Mouse (Mus musculus) hindbrain, postnatal 0 days (tissue): Measurements from ENCODE around the gene Rnf135. TPM values are rescaled to one million over a fixed set of nuclear protein-coding genes. Genes with fewer than 3 reads are reported as not detected.
A peak's percentile ranks its signal among the peaks of the same experiment; 100 is the strongest.
"Not testable (repeated sequence)": the region's sequence is repeated elsewhere in the genome, so short reads cannot be mapped to it uniquely, and the experiment has no call there.

Experiments
- ATAC-seq: fragments of 200-750 bp; cut with Nextera tagmentation; 2 replicates; pipeline ENCODE4 v1.8.0; 2017; ENCODE audit warnings: mild to moderate bottlenecking, moderate TSS enrichment, moderate library complexity
- DNase-seq: peaks from one replicate; pipeline ENCODE4 v3.0.0-alpha.2; 2015; ENCODE audit warnings: low spot score
- H3K27ac ChIP-seq: fragments of 300-500 bp; sonication (generic); 2 replicates; pipeline ENCODE4 v1.5.1; 2014; ENCODE audit warnings: mild to moderate bottlenecking
- H3K27me3 ChIP-seq: fragments of 300-500 bp; sonication (generic); 2 replicates; pipeline ENCODE4 v1.6.1; 2014; ENCODE audit warnings: low read length, mixed read lengths; ENCODE audit not compliant: insufficient read depth
- H3K36me3 ChIP-seq: fragments of 300-500 bp; sonication (generic); 2 replicates; pipeline ENCODE4 v1.6.1; 2014; ENCODE audit warnings: low read length, mixed read lengths; ENCODE audit not compliant: insufficient read depth
- H3K4me1 ChIP-seq: fragments of 300-500 bp; sonication (generic); 2 replicates; pipeline ENCODE4 v1.6.1; 2014; ENCODE audit warnings: antibody characterized with exemption, low read length, mixed read lengths; ENCODE audit not compliant: insufficient read depth
- H3K4me2 ChIP-seq: fragments of 300-500 bp; sonication (generic); 2 replicates; pipeline ENCODE4 v1.6.1; 2014; ENCODE audit warnings: low read depth, mild to moderate bottlenecking, low read length, moderate library complexity, mixed read lengths
- H3K4me3 ChIP-seq: fragments of 300-500 bp; sonication (generic); 2 replicates; pipeline ENCODE4 v1.5.1; 2014; ENCODE audit warnings: low read length
- H3K9ac ChIP-seq: fragments of 300-500 bp; sonication (generic); replicated peaks from 2 replicates; pipeline ENCODE4 v1.6.1; 2014; ENCODE audit warnings: mild to moderate bottlenecking, low read length, moderate library complexity, mixed read lengths
- H3K9me3 ChIP-seq: fragments of 300-500 bp; sonication (generic); 2 replicates; pipeline ENCODE4 v1.6.1; 2016; ENCODE audit warnings: low read length, mixed read lengths
- CTCF ChIP-seq: IDR thresholded peaks from 2 replicates; pipeline ENCODE4 v1.5.1; 2016; ENCODE audit warnings: antibody characterized with exemption, control low read depth, low read depth
- WGBS: fragments of 180-500 bp; shearing (Covaris S2); extraction: QIAGEN DNeasy Blood & Tissue Kit; methylation state at CpG from one replicate; pipeline ENCODE4 v1.1.7; 2014; 5-methylcytosine and 5-hydroxymethylcytosine counted together
- polyA plus RNA-seq: library from polyadenylated mRNA; unstranded; fragments of >200 nt; fragmentation: Nextera tagmentation; extraction: Ambion mirVana; gene quantifications from 2 replicates; pipeline ENCODE4 v1.2.1, GENCODE M21; 2015
- total RNA-seq: library from RNA; depleted of rRNA; stranded (reverse); fragments of >200 nt; gene quantifications from 2 replicates; pipeline ENCODE4 v1.2.3, GENCODE M21; 2014

Gene Rnf135
- total and polyA plus RNA-seq, 2 experiments from 2014 or later: 4.7 to 5.0 TPM

DNA sequence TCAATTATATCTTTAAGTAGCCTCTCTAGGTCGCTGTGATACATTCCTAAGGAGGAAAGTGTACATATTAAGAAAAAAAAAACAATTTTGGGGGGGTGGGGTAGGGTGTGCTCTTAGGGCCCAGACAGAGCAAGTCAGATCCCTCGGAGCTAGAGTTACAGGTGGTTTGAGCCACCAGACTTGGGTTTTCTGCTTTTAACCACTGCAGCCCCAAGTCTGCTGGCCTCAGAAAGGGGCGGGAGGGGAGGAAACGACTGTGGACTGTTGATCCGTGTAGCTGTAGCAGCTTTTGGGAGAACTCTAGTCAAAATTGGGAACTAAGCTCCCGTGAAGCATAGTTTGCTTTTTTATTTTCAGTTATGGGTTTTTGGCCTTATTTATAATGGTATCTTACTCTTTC, 26.7 kb downstream of the Rnf135 start:
- Histone ChIP-seq H3K9me3 (no peaks in the 10 kb centered on the region), H3K4me3 (peak overlapping the region; percentile 67), H3K27me3 (no peaks in the 10 kb centered on the region), H3K4me2 (peak overlapping the region; percentile 60), H3K9ac (peak overlapping the region; percentile 84; the same call in 1 of the 2 replicates), H3K36me3 (no peaks in the 10 kb centered on the region), H3K27ac (no peak overlapping the region), H3K4me1 (peaks cover 4% of the 10 kb centered on the region; the same call in 1 of the 2 replicates)
- no peak for TF ChIP-seq CTCF
- ATAC-seq (no peak), DNase-seq (no peak)
- WGBS: 56% methylated on average over 6 of the region's 6 CpGs

DNA sequence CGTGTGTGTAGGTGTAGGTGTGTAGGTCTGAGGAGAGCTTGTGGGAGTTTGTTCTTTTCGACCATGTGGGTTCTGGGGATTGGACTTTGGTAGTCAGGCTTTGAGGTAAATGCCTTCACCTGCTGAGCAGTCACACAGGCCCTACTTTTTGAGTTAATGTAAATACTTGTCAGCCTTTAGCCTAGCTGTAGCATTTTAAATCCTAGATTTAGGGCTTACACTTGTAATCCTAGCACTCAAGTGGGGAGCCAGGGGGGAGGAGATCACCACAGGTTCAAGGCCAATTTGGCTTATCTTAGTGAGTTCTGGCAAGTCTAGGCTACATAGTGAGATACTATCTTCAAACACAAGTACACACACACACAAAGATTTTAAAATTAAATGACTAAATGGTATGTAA, 28.6 kb downstream of the Rnf135 start:
- Histone ChIP-seq H3K4me3 (no peak overlapping the region), H3K36me3 (no peaks in the 10 kb centered on the region), H3K9ac (no peak overlapping the region), H3K4me2 (no peak overlapping the region), H3K27ac (no peak overlapping the region), H3K4me1 (peaks cover 4% of the 10 kb centered on the region; the same call in 1 of the 2 replicates), H3K27me3 (no peaks in the 10 kb centered on the region), H3K9me3 (no peaks in the 10 kb centered on the region)
- ATAC-seq (no peak), DNase-seq (no peak)
- TF ChIP-seq CTCF: no peak
- 95% methylated on average over 2 of the region's 2 CpGs for WGBS

DNA sequence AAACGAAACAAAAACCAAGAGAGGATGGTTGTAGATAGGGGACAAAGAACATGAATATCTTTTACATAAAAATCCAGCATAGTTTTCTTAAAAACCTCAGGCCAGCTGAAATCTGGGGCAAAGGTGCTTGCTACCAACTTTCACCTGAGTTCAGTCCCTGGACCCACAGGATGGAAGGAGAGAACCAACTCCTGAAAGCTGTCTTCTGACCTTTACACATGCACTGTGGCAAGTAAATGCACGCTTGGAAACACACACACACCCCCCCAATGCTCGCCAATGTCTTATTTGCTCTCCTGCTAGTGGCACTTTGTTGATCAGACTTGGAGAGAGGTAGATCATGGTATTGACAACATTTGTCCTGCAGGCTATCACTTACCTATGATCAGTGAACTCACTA, 31.6 kb downstream of the Rnf135 start:
- H3K27ac ChIP-seq: no peak overlapping the region

DNA sequence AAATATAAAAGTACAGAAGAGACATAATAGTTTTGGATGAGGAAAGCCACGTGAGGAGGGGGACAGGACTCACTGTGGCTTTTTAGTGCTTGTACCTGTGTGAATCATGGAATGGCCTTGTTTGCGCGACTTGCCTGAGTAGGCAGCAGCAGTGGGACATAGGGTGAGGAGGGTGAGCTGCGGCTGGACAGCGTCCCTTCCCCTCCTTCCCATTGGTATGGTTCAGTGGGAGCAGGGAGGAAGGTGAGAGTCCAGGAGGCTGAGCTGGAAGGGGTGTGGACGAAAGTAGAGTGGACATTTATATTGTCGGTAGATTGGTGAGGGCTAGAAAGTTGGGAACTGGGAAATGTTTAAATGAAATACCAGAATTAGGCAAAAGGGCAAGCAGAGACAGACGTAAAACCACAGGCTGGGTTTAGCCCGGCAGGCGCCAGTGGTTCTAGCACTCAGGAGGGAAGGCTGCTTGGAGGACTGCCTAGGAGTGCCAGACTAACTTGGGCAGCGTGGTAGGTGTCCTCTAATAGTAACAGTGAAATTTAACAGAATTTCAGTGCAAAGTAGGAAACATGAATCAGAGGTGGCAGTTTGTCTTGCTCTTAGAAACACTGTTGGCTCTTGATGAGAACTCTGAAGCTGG, 35.1 kb downstream of the Rnf135 start:
- Histone ChIP-seq H3K9me3 (no peaks in the 10 kb centered on the region), H3K27ac (no peak overlapping the region), H3K4me1 (no peaks in the 10 kb centered on the region), H3K27me3 (no peaks in the 10 kb centered on the region), H3K36me3 (peaks cover under 1% of the 10 kb centered on the region; the same call in 1 of the 2 replicates), H3K4me2 (no peak overlapping the region), H3K4me3 (no peak overlapping the region), H3K9ac (no peak overlapping the region)
- no peak for TF ChIP-seq CTCF
- DNase-seq (no peak), ATAC-seq (no peak)
- WGBS: 85% methylated on average over 11 of the region's 11 CpGs

More for the DNA sequence above, 31.6 kb downstream of the Rnf135 start:
- 90% methylated on average over 3 of the region's 3 CpGs for WGBS
- no peak for TF ChIP-seq CTCF
- Histone ChIP-seq H3K36me3 (no peaks in the 10 kb centered on the region), H3K27me3 (no peaks in the 10 kb centered on the region), H3K4me2 (no peak overlapping the region), H3K9ac (no peak overlapping the region), H3K4me1 (no peaks in the 10 kb centered on the region), H3K9me3 (no peaks in the 10 kb centered on the region), H3K4me3 (no peak overlapping the region)
- no peak for DNase-seq
- ATAC-seq: no peak

DNA sequence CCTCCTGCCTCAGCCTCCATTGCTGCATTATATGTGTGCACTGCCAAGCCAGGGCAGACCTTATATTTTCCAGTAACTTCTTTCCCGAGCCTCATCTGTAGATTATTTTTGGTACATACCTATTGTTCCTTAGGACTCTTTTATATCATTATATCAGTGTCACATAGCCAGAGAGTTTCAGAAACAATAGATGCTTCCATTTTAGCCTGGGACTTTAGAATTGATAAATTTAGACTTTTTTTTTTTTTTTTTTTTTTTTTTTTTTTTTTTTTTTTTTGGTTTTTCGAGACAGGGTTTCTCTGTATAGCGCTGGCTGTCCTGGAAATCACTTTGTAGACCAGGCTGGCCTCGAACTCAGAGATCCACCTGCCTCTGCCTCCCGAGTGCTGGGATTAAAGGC, 46.4 kb downstream of the Rnf135 start:
- peaks cover 44% of the 10 kb centered on the region; the same call in 1 of the 2 replicates for H3K36me3 ChIP-seq
- H3K27ac ChIP-seq, H3K9ac ChIP-seq, H3K4me3 ChIP-seq, H3K9me3 ChIP-seq, H3K27me3 ChIP-seq, H3K4me2 ChIP-seq, DNase-seq, ATAC-seq, H3K4me1 ChIP-seq: not testable (repeated sequence)
- WGBS: 91% methylated on average over 5 of the region's 5 CpGs

DNA sequence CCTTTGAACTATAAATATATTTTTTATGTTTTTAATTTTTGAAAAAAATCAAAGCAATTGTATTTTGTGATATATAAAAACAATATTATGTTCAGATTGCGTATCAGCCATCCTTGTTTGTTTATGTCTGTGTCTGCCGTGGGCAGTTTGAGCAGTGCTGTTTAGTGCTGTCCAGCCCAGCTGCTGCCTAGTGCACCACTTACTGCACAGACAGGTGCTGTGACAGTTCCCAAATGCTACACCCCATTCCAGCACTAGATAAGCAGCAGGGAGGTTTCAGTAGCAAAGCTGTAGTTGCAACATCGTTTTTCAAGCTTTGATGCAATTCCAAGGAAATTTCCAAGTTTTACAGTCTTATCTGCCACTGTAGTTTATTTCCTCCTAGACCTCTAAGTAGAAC, 53.6 kb downstream of the Rnf135 start:
- Histone ChIP-seq H3K27me3 (no peaks in the 10 kb centered on the region), H3K9me3 (no peaks in the 10 kb centered on the region), H3K27ac (no peak overlapping the region), H3K4me2 (no peak overlapping the region), H3K9ac (no peak overlapping the region), H3K36me3 (peaks cover 26% of the 10 kb centered on the region; the same call in 1 of the 2 replicates), H3K4me1 (no peaks in the 10 kb centered on the region), H3K4me3 (no peak overlapping the region)
- DNase-seq: no peak
- ATAC-seq: no peak
- WGBS: 89% methylated on average over 3 of the region's 3 CpGs
- TF ChIP-seq CTCF: no peak

DNA sequence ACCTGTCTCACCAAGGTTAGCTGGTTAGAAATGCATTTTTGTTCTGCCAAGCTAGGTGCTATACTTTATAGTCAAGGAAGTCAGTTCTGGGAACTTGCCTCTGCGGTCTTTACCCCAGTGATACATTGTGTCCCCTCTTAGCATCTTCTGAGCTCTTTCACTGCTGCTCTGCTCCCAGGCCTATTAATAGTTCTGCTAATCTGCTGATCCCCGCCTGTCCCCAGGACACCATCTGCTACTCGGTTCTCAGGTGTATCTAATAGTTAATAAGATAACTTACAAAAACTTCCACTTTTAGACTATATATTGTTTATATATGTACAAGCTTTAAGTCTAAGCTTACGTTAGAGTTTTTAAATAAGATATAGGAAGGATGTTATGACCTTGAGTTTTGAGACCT, 54.7 kb downstream of the Rnf135 start:
- ATAC-seq (no peak), DNase-seq (no peak)
- 92% methylated on average over 4 of the region's 4 CpGs for WGBS
- H3K9me3 ChIP-seq: no peaks in the 10 kb centered on the region
- peaks cover 29% of the 10 kb centered on the region for H3K36me3 ChIP-seq
- H3K9ac ChIP-seq: no peak overlapping the region
- H3K27ac ChIP-seq: no peak overlapping the region
- no peak overlapping the region for H3K4me2 ChIP-seq
- H3K4me1 ChIP-seq: no peaks in the 10 kb centered on the region
- H3K4me3 ChIP-seq: no peak overlapping the region
- H3K27me3 ChIP-seq: no peaks in the 10 kb centered on the region
- no peak for TF ChIP-seq CTCF
